ENCODE assay signal across 9 mouse cellular contexts in the genomic region with DNA sequence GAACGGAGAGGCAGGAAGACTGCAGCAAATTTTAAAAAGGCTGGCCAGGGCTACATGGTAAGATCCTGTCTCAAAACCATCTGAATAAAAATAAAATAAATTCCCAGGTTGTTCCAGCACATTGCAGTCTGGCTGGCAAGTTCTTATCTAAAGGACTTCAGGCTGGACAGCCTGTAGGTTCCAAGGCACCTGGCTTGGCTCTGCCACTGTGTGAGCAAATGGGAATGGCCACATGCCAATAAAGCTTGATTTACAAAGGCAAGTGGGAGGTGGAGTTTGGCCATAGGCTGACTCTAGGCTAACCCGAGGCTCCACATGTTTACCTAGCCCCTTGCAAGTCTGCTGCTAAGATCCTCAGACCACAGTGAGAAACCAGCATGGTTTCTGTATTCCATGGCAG.
DNase-seq lines count a peak whose midpoint lies in the region; ATAC-seq lines count a peak whose summit lies in the region.
"Had no signal": no experiment of that assay in that cellular context is flagged by ENCODE, and none has a peak within 500 bp of the region (broad histone marks: within the 10 kb centered on the region; RNA-seq: fewer than 3 reads in every experiment).

No protein-coding gene starts in this region.

- no peak for DNase-seq in forebrain, embryonic 14.5 days (ENCODE audit: low spot score)
- DNase-seq in NIH3T3 (ENCODE audit: low read depth), result peak; percentile 55
- no peak for DNase-seq in ovary, postnatal 10 days (ENCODE audit: low spot score)
- DNase-seq in embryo, embryonic 10 days (ENCODE audit: low spot score), result no peak
- no peak for DNase-seq in frontal cortex, postnatal 36 days (ENCODE audit: low spot score in 2 of 2)
- DNase-seq: right cerebral cortex, postnatal 4 days had no signal

- no peak overlapping the region for H3K4me2 ChIP-seq in forebrain, embryonic 14.5 days (ENCODE audit: low read length)
- H3K4me2 ChIP-seq in forebrain, embryonic 16.5 days (ENCODE audit: low read length), result no peak overlapping the region
- no peak overlapping the region for H3K4me2 ChIP-seq in heart, embryonic 13.5 days
- no peak overlapping the region for H3K4me2 ChIP-seq in limb, embryonic 15.5 days

- H3K27me3 ChIP-seq in forebrain, embryonic 14.5 days (replicated peaks; ENCODE audit: control insufficient read depth, insufficient read depth, low read length), result no peaks in the 10 kb centered on the region
- no peaks in the 10 kb centered on the region for H3K27me3 ChIP-seq in forebrain, embryonic 16.5 days (replicated peaks; ENCODE audit: control insufficient read depth, insufficient read depth, low read length)
- H3K27me3 ChIP-seq in heart, embryonic 13.5 days (replicated peaks), result no peaks in the 10 kb centered on the region
- H3K27me3 ChIP-seq in limb, embryonic 15.5 days, result no peaks in the 10 kb centered on the region

- ATAC-seq in forebrain, embryonic 14.5 days, result no peak
- ATAC-seq in forebrain, embryonic 16.5 days, result no peak
- ATAC-seq in heart, embryonic 13.5 days (ENCODE audit: extremely low read depth, insufficient number of reproducible peaks, low FRiP score, low TSS enrichment), result no peak
- ATAC-seq in limb, embryonic 15.5 days (ENCODE audit: insufficient number of reproducible peaks, low FRiP score, low TSS enrichment, low read depth), result no peak

- no peaks in the 10 kb centered on the region for H3K9me3 ChIP-seq in forebrain, embryonic 14.5 days (replicated peaks; ENCODE audit: control insufficient read depth, low read length)
- no peaks in the 10 kb centered on the region for H3K9me3 ChIP-seq in forebrain, embryonic 16.5 days (ENCODE audit: control insufficient read depth, low read length)
- H3K9me3 ChIP-seq in heart, embryonic 13.5 days, result no peaks in the 10 kb centered on the region
- H3K9me3 ChIP-seq in limb, embryonic 15.5 days, result no peaks in the 10 kb centered on the region

- H3K4me1 ChIP-seq in forebrain, embryonic 14.5 days (ENCODE audit: control insufficient read depth, insufficient read depth, low read length), result peaks cover 3% of the 10 kb centered on the region; the same call in 1 of the 2 replicates
- H3K4me1 ChIP-seq in forebrain, embryonic 16.5 days (replicated peaks; ENCODE audit: control insufficient read depth, insufficient read depth, low read length), result peaks cover 19% of the 10 kb centered on the region
- peaks cover 78% of the 10 kb centered on the region for H3K4me1 ChIP-seq in heart, embryonic 13.5 days
- H3K4me1 ChIP-seq in limb, embryonic 15.5 days, result peaks cover 65% of the 10 kb centered on the region

- no peak overlapping the region for H3K9ac ChIP-seq in forebrain, embryonic 14.5 days (ENCODE audit: low read length)
- H3K9ac ChIP-seq in forebrain, embryonic 16.5 days (replicated peaks; ENCODE audit: low read depth, low read length), result no peak overlapping the region
- peak overlapping the region; percentile 25; the same call in 1 of the 2 replicates for H3K9ac ChIP-seq in heart, embryonic 13.5 days
- no peak overlapping the region for H3K9ac ChIP-seq in limb, embryonic 15.5 days

- 0 out of 2 replicates have a peak overlapping the region, but pooled peaks have one; percentile 14 for H3K27ac ChIP-seq in forebrain, embryonic 14.5 days (ENCODE audit: low read depth, low read length)
- no peak overlapping the region for H3K27ac ChIP-seq in forebrain, embryonic 16.5 days (ENCODE audit: low read length)
- H3K27ac ChIP-seq in heart, embryonic 13.5 days (replicated peaks), result peak overlapping the region; percentile 61
- peak overlapping the region; percentile 73 for H3K27ac ChIP-seq in limb, embryonic 15.5 days

- no peak overlapping the region for H3K4me3 ChIP-seq in forebrain, embryonic 14.5 days (ENCODE audit: low read depth, low read length)
- H3K4me3 ChIP-seq in forebrain, embryonic 16.5 days (replicated peaks; ENCODE audit: low read length), result no peak overlapping the region
- H3K4me3 ChIP-seq in heart, embryonic 13.5 days, result no peak overlapping the region
- H3K4me3 ChIP-seq in limb, embryonic 15.5 days, result no peak overlapping the region

- H3K36me3 ChIP-seq in forebrain, embryonic 14.5 days (ENCODE audit: control insufficient read depth, insufficient read depth, low read length), result peaks cover 65% of the 10 kb centered on the region
- 0 out of 2 replicates have a peak, but pooled peaks cover under 1% of the 10 kb centered on the region for H3K36me3 ChIP-seq in forebrain, embryonic 16.5 days (ENCODE audit: control insufficient read depth, insufficient read depth)
- H3K36me3 ChIP-seq in heart, embryonic 13.5 days, result peaks cover 49% of the 10 kb centered on the region
- H3K36me3 ChIP-seq in limb, embryonic 15.5 days, result peaks cover 50% of the 10 kb centered on the region

- 63% methylated on average over 2 of the region's 2 CpGs for WGBS in forebrain, embryonic 14.5 days
- WGBS in forebrain, embryonic 16.5 days, result 49% methylated on average over 2 of the region's 2 CpGs
- WGBS in heart, embryonic 13.5 days, result 43% methylated on average over 2 of the region's 2 CpGs
- 21% methylated on average over 2 of the region's 2 CpGs for WGBS in limb, embryonic 15.5 days
